Mouse (Mus musculus) megakaryocyte, embryonic 14.5 days (primary cell): Measurements from ENCODE around the gene Slc35c2. TPM values are rescaled to one million over a fixed set of nuclear protein-coding genes. Genes with fewer than 3 reads are reported as not detected.
A peak's percentile ranks its signal among the peaks of the same experiment; 100 is the strongest.

Experiments
- H3K27me3 ChIP-seq: replicated peaks from 2 replicates; pipeline ENCODE3; 2012; ENCODE audit warnings: inconsistent platforms
- H3K36me3 ChIP-seq: replicated peaks from 2 replicates; pipeline ENCODE3; 2012; ENCODE audit warnings: low read length, inconsistent platforms, mixed read lengths
- H3K4me1 ChIP-seq: 2 replicates; pipeline ENCODE4 v1.6.1; 2012; ENCODE audit warnings: inconsistent platforms
- H3K4me3 ChIP-seq: replicated peaks from 2 replicates; pipeline ENCODE3; 2012; ENCODE audit warnings: moderate library complexity, mild to moderate bottlenecking, inconsistent platforms
- H3K9me3 ChIP-seq: 2 replicates; pipeline ENCODE4 v1.6.1; 2012; ENCODE audit warnings: inconsistent platforms
- FLI1 ChIP-seq: IDR thresholded peaks from 2 replicates; pipeline ENCODE4 v1.6.1; 2012; ENCODE audit warnings: low read length, inconsistent platforms, mixed read lengths
- GATA1 ChIP-seq: IDR thresholded peaks from 3 replicates; pipeline ENCODE4 v1.6.1; 2012; ENCODE audit warnings: mixed read lengths, low read length, inconsistent platforms, borderline replicate concordance
- polyA plus RNA-seq: library from polyadenylated mRNA; stranded (reverse); fragments of >175 nt; gene quantifications from 2 replicates; pipeline ENCODE4 v1.2.3, GENCODE M21; 2012; ENCODE audit warnings: low replicate concordance; ENCODE audit not compliant: insufficient read depth

Slc35c2 gene
- polyA plus RNA-seq, result 55.8 and 62.9 TPM in 2 replicates

GRCm38 (mm10) chr2:165287202-165287984 lies at the start of gene Slc35c2:
Gene Slc35c2 (minus strand): TSS chr2:165287869.
- TF ChIP-seq GATA1 (no peak), FLI1 (peak; percentile 77)
- peaks cover 44% of the 10 kb centered on the region for H3K4me1 ChIP-seq
- no peaks in the 10 kb centered on the region for H3K9me3 ChIP-seq
- peaks cover 54% of the 10 kb centered on the region for H3K36me3 ChIP-seq
- peaks cover 3% of the 10 kb centered on the region for H3K27me3 ChIP-seq
- H3K4me3 ChIP-seq, result peak within 1 kb of the TSS; percentile 100

DNA sequence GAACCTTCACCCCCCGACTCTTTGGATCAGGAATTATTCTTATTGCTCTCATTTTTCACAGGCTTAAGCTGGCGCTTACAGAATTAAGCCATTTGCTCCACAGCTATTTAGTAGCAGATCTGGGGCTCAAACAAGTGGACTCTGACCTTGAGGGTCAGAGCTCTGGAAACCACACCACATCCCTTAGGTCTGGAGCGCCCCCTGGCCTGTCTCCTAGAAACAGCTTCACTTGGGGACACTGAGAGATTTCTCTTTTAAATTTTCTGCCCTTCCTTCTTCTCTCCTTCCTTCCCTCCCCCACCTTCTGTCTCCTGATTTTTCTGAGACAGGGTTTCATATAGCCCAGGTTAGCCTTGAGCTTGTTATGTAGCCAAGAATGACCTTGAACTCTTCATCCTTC lies 49.5 kb upstream of the Slc35c2 start:
- Histone ChIP-seq H3K4me1 (peaks cover 36% of the 10 kb centered on the region), H3K4me3 (no peak overlapping the region), H3K27me3 (peaks cover 23% of the 10 kb centered on the region), H3K36me3 (no peaks in the 10 kb centered on the region), H3K9me3 (peaks cover 11% of the 10 kb centered on the region)
- TF ChIP-seq FLI1 (no peak), GATA1 (no peak)

GRCm38 (mm10) chr2:165332610-165333210 lies 45.0 kb upstream of the Slc35c2 start:
- H3K9me3 ChIP-seq, result peaks cover 11% of the 10 kb centered on the region
- no peaks in the 10 kb centered on the region for H3K36me3 ChIP-seq
- no peak overlapping the region for H3K4me3 ChIP-seq
- peaks cover 57% of the 10 kb centered on the region for H3K4me1 ChIP-seq
- peaks cover 2% of the 10 kb centered on the region for H3K27me3 ChIP-seq
- no peak for TF ChIP-seq GATA1
- no peak for TF ChIP-seq FLI1

DNA sequence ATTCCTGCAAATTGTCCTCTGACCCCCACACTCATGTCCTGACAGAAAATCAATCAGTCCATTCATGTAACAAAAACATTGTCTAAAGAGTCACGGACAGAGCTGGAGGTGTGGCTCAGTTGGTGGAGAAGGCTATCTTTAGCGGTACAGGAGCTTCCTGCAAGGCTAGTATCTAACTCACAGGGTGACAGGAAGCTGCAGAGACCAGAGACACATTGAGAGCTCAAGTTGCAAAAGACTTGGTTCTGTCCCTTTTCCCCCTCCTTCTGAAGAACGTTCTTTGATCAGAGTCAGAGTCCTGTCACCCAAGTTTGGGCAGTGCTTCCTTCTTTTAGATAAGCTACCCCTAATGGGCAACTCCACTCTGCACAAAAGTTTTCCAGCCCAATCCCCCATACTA lies 42.0 kb upstream of the Slc35c2 start:
- H3K4me3 ChIP-seq, result peak overlapping the region; percentile 34
- H3K36me3 ChIP-seq, result no peaks in the 10 kb centered on the region
- H3K27me3 ChIP-seq, result no peaks in the 10 kb centered on the region
- peaks cover 66% of the 10 kb centered on the region for H3K4me1 ChIP-seq
- TF ChIP-seq FLI1, result no peak
- TF ChIP-seq GATA1, result peak; percentile 62; the same call in 1 of the 3 replicates
- H3K9me3 ChIP-seq, result 0 out of 2 replicates have a peak, but pooled peaks cover 3% of the 10 kb centered on the region

GRCm38 (mm10) chr2:165328746-165329145 lies 41.1 kb upstream of the Slc35c2 start:
- Histone ChIP-seq H3K27me3 (no peaks in the 10 kb centered on the region), H3K4me3 (peak overlapping the region; percentile 20), H3K9me3 (no peaks in the 10 kb centered on the region), H3K4me1 (peaks cover 76% of the 10 kb centered on the region), H3K36me3 (peaks cover 7% of the 10 kb centered on the region)
- TF ChIP-seq GATA1 (no peak), FLI1 (no peak)

- TF ChIP-seq FLI1 (no peak), GATA1 (no peak)
- H3K9me3 ChIP-seq, result no peaks in the 10 kb centered on the region
- H3K36me3 ChIP-seq, result peaks cover 21% of the 10 kb centered on the region
- peak overlapping the region; percentile 99 for H3K4me3 ChIP-seq
- H3K4me1 ChIP-seq, result peaks cover 79% of the 10 kb centered on the region
- no peaks in the 10 kb centered on the region for H3K27me3 ChIP-seq
Observed at GRCm38 (mm10) chr2:165327386-165327785, 39.7 kb upstream of the Slc35c2 start.

DNA sequence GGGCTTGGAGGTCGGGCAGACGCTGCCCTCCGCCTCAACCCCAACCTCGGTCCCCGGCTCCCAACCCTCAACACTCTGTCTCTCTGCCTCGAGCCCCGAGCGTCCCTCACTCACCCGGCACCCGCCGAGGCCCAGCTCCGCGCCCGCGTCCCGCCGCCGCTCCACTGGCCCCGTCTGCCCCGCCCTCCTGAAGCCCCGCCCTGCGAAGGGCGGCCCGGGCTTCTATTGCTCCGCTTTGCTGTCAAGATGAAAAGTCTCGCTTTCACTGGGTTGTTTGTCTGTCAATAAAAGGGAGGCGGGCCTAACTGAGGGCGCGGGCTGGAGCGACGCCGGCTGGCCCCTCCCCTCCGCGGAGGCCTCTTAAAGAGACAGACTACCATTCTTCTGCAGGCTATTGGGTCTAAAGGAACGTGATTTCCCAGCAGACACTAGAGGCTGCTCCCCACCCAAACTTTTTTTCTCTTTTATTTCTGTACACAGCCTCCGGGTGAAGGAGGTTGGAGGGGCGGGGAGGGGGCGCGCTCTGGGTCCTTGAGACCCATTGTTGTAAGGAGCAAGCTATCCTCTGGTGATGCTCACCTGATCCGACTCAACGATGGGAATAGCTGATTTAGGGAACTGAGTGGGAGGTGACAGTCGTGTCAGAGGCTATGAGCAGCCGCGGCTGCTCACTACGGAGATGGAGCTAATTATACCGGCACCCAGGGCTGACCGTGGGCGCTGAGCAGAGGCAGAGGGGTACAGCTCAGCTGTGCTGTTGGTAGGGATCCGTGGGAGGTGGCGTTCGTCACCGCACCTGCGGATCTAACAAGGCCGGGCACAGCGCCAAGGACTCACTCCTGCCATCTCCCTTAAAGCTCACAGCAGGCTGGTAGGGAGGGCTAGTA lies 38.9 kb upstream of the Slc35c2 start, which contains the start of gene Elmo2:
Gene Elmo2 (minus strand): TSS at position 176 of the 887 bp plus-strand sequence.
- Histone ChIP-seq H3K9me3 (no peaks in the 10 kb centered on the region), H3K4me1 (peaks cover 82% of the 10 kb centered on the region), H3K4me3 (peak within 1 kb of the TSS; percentile 99), H3K27me3 (no peaks in the 10 kb centered on the region), H3K36me3 (peaks cover 27% of the 10 kb centered on the region)
- TF ChIP-seq FLI1 (no peak), GATA1 (no peak)

GRCm38 (mm10) chr2:165325521-165326303 lies 38.0 kb upstream of the Slc35c2 start:
- Histone ChIP-seq H3K36me3 (peaks cover 27% of the 10 kb centered on the region), H3K4me3 (peak overlapping the region; percentile 99), H3K4me1 (peaks cover 90% of the 10 kb centered on the region), H3K9me3 (no peaks in the 10 kb centered on the region), H3K27me3 (no peaks in the 10 kb centered on the region)
- TF ChIP-seq GATA1, result no peak
- TF ChIP-seq FLI1, result no peak

- peaks cover 94% of the 10 kb centered on the region for H3K4me1 ChIP-seq
Observed at GRCm38 (mm10) chr2:165323928-165324327, 36.3 kb upstream of the Slc35c2 start.

More at GRCm38 (mm10) chr2:165323928-165324327, 36.3 kb upstream of the Slc35c2 start:
- no peaks in the 10 kb centered on the region for H3K27me3 ChIP-seq
- TF ChIP-seq GATA1, result no peak
- no peak for TF ChIP-seq FLI1
- no peak overlapping the region for H3K4me3 ChIP-seq
- H3K36me3 ChIP-seq, result peaks cover 28% of the 10 kb centered on the region
- H3K9me3 ChIP-seq, result no peaks in the 10 kb centered on the region
